Mouse (Mus musculus): ENCODE data around the gene Stard3nl.

Stard3nl gene

DNA sequence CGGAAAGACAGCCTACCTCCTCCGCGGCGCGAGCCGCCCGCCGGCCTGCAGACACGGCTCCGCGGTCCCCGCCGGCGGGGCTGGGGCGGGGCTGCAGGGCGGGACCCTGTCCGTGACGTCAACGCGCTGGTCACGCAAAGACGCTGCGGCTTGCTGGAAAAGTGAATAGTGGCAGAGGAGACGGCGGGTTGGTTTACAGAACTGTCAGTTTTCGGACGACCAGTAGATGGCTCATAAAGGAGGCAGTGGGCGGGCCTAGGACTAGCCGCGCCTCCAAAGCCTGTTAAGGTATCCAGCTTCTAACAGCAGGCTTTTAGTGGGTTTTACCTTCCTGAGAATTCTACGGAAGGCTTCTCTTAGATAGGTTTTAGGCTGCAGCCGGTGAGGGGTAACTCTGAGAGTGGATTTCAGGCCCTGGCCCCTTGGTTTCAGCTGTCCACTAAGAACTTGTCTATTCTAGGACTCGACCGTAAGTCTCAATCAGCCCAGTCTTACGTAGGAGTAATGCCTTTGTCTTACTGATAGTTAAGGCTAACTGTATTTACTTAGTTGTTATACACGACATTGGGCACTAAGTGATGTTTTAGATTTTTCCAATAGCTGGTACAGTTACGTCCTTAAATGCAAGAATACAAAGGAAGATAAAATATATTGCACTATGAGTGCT is at the start of gene Stard3nl:
Gene Stard3nl, minus strand, starts transcription at position 108 of the 667 bp plus-strand sequence.
- POLR2A ChIA-PET: interaction anchor here in 3 of 4 experiments (0.6 to 1.7 kb wide), 24 partner anchors 8 to 1700 kb away, joined by 3 to 15 read pairs (median 3); partner anchors contain the start of genes Epdr1 (in 1 of the 3) and Sugct (in 1 of the 3)
- CTCF ChIA-PET: no interaction called here

DNA sequence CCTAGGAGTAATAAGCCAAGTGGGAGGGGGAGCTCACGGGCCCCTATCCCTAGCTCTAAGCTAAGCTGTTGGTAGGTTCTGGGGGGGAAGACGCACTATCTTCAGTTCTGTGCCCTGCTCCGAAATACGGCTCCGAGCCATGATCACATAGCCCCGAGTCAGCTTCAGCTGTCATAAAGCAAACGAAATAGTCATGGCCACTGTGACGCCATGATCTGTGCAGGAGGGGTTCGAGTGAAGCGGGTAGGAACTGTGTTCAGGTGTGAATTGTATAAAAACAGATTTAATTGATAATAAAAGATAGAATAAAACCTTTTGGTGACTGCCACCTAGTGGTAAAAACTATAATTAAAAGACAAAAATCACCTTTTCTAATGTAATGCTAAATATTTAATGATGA is 42.4 kb upstream of the Stard3nl start:
- ChIA-PET CTCF (interaction anchor here in 3 of 4 experiments (0.6 to 2.0 kb wide), 5 partner anchors 33 to 76 kb away, joined by 3 to 17 read pairs (median 4); no protein-coding TSS in a partner anchor), POLR2A (interaction anchor here in 2 of 4 experiments (0.5 to 1.0 kb wide), 2 partner anchors 13 to 16 kb away, joined by 3 read pairs; no protein-coding TSS in a partner anchor)

GRCm38 (mm10) chr13:19429812-19430370 is 34.3 kb upstream of the Stard3nl start:
- ChIA-PET CTCF (interaction anchor here in 1 of 4 experiments (1.4 kb wide), 1 partner anchor 64 kb away, joined by 3 read pairs; no protein-coding TSS in a partner anchor), POLR2A (no interaction called here)

GRCm38 (mm10) chr13:19428076-19428475 is 32.5 kb upstream of the Stard3nl start:
- ChIA-PET POLR2A (no interaction called here), CTCF (no interaction called here)

DNA sequence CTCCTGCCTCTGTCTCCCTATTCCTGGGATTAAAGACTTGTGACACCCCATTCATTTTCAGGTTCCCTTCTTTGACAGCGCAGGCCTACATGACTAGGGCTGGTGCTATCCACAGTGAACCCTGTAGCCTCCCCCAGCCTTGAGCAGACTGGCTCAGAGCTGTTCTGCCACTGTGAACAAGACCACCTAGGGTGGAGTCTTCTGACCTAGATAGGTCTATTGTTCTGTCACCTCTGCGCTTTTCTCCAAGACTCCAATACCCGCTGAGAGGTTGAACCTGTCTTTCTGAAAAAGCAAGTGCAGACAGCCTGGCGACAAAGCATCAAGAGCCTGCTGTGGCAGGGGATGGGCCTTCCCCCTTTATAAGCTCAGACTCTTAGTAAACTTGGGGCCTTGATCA is 29.0 kb upstream of the Stard3nl start:
- ChIA-PET CTCF (interaction anchor here in 1 of 4 experiments (0.9 kb wide), 1 partner anchor 59 kb away, joined by 5 read pairs; no protein-coding TSS in a partner anchor), POLR2A (interaction anchor here (0.6 to 1.5 kb wide), 9 partner anchors 12 to 281 kb away, joined by 3 to 4 read pairs (median 3); partner anchors contain the start of gene Stard3nl (in 2 of the 4))

DNA sequence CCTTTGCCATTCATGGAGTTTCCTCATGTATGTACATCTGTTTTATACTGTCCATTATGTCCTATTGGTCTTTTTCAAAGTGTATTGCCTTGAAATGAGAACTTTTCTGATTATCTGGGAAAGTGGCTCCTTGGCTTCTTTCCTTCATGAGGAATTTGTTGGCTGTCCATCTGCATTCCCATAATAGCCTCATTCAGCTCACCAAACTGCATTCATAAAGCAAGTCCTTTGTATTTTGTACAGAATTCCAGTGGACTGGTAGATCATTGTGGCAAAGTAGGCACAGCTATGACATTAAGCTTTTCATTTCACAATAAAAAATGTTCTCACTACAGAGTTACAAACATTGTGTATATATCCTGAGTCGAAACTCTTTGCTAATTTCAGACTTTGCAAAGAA is 26.9 kb upstream of the Stard3nl start:
- CTCF ChIA-PET: no interaction called here
- POLR2A ChIA-PET: no interaction called here

GRCm38 (mm10) chr13:19417885-19418521 is 22.4 kb upstream of the Stard3nl start:
- ChIA-PET POLR2A (interaction anchor here in 1 of 4 experiments (0.9 to 1.0 kb wide), 2 partner anchors 10 to 14 kb away, joined by 3 read pairs; no protein-coding TSS in a partner anchor), CTCF (interaction anchor here in 1 of 4 experiments (0.6 kb wide), 1 partner anchor 147 kb away, joined by 3 read pairs; no protein-coding TSS in a partner anchor)

DNA sequence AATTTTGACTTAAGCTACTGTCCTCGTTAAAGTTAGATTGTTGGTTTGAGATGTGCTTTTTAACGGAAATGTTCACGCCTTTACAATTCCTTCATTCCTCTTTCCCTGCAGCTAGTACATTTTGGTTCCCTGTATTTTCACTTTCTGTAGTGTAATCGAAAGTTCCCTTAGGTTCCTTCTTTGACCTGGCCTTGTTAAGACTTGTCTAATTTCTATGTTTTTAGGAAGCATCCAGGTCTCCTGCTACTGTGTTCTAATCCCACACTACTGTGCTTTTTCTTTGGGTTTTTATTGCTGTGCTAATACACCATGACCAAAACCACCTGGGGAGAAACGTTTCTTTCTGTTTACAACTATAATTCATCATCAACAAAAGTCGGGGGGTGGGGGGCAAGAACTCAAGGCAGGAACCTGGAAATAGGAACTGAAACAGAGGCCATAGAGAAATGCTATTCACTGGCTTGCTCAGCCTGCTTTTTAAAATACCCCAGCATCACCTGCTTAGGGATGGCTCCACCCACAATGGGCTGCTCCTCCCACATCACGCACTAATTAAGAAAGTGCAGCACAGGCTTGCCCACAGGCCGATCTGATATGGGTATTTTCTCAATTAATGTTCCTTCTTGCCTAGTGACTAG is 20.4 kb upstream of the Stard3nl start:
- ChIA-PET CTCF (no interaction called here), POLR2A (no interaction called here)

GRCm38 (mm10) chr13:19415337-19415736 is 19.7 kb upstream of the Stard3nl start:
- ChIA-PET POLR2A (no interaction called here), CTCF (no interaction called here)

DNA sequence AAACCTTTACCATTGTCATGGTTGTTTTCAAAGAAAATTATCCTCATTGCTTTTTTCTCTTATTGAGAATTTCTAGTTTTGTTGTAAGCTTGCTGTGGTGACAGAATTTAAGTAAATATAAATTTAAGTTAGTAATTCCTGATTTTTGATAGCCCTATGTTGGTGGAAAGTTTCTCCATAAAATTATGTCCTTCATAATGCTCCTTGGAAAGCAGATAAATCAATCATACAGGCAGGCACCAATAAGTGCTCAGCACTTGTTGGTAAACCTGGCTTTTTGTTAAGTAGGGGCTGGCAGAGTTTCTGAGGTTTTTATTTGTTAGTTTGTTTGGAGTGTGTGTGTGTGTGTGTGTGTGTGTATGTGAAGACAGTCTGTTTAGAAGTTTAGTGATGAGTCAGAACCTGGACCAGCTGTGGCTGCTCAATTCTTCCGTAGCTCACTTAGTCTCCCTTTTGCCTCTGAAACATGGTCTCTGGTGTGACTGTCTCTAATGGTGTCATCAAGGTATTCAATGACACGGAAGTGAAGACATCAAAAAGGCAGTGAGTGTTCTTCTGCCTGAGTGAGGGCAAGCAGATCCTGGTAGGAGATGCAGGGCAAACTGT is 16.8 kb upstream of the Stard3nl start:
- CTCF ChIA-PET: interaction anchor here in 2 of 4 experiments (0.6 to 1.5 kb wide), 2 partner anchors 48 to 53 kb away, joined by 3 to 4 read pairs; no protein-coding TSS in a partner anchor
- POLR2A ChIA-PET: interaction anchor here in 2 of 4 experiments (0.7 to 1.1 kb wide), 3 partner anchors 13 to 1467 kb away, joined by 3 read pairs; no protein-coding TSS in a partner anchor

DNA sequence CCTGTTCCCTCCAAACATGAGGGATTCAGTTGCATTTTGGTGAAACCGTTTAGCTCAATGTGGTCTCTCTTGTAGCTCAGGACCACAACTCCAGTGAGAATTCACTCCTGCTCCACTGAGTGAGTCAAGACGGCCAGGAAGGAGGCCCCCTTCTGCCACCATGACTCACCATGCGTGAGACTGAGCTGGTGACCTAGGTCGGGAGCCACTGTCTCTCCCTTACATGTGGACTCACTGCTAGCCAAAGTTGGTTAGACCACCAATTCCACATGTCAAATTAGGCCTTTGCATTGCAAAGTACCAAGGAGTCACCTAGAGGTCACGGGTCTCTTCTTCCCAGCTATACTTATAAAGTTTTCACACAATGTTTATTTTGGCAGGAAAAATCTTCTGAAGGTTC is 16.3 kb upstream of the Stard3nl start:
- ChIA-PET POLR2A (interaction anchor here in 2 of 4 experiments (0.7 to 1.1 kb wide), 3 partner anchors 13 to 1466 kb away, joined by 3 read pairs; no protein-coding TSS in a partner anchor), CTCF (interaction anchor here in 1 of 4 experiments (1.5 kb wide), 1 partner anchor 47 kb away, joined by 3 read pairs; no protein-coding TSS in a partner anchor)

DNA sequence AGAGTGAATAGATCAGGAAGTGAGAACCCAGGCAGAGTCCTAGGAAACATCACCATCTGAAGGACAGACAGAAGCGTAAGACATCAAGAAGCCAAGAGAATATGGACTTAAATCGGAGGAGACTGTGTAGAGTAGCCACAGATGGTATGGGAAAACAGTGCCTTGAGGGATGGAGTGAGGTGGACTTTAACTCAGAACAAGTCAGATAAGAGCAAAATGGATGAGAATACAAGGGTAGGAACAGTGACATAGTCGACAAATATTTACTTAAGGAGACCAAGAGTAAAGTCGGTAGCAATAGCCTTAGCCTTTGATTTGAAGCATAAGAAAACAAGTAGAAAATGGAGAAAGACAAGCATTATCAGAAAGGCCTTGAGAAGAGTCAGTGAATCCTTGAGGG is 15.1 kb upstream of the Stard3nl start:
- POLR2A ChIA-PET: no interaction called here

GRCm38 (mm10) chr13:19407953-19408352 is 12.4 kb upstream of the Stard3nl start:
- ChIA-PET POLR2A (interaction anchor here in 3 of 4 experiments (0.9 to 2.0 kb wide), 9 partner anchors 10 to 52 kb away, joined by 3 to 7 read pairs (median 3); partner anchors contain the start of gene Stard3nl (in 2 of the 3)), CTCF (interaction anchor here in 1 of 4 experiments (1.2 to 1.5 kb wide), 2 partner anchors 31 to 43 kb away, joined by 3 read pairs; no protein-coding TSS in a partner anchor)

More for the DNA sequence above, 15.1 kb upstream of the Stard3nl start:
- CTCF ChIA-PET: no interaction called here

DNA sequence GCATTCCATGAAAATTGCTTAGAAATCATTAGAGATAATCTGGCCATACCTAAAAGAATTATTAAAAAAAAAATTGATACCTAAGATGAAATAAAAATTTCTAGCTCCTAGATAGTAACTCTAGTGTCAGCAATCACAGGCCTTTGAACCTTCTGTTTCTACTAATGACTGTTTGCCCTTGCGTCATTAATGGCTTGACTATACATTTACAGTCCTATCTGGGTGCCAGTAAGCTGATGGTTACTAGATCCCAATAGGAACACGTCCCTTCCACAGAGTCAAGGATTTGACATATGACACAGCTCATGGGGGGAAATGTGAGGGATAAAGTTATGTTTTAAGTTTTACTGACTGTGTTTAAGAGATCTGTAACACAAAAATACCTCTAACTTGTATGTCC is 9.0 kb upstream of the Stard3nl start:
- CTCF ChIA-PET: interaction anchor here in 2 of 4 experiments (0.6 to 0.7 kb wide), 2 partner anchors 33 to 215 kb away, joined by 3 to 9 read pairs; partner anchors contain the start of gene Epdr1 (in 1 of the 2)
- POLR2A ChIA-PET: interaction anchor here in 2 of 4 experiments (0.9 to 2.0 kb wide), 3 partner anchors 9 to 13 kb away, joined by 3 to 8 read pairs (median 4); partner anchors contain the start of gene Stard3nl (in 2 of the 2)

GRCm38 (mm10) chr13:19394798-19395687 is 552 bp downstream of the Stard3nl start:
- ChIA-PET CTCF (interaction anchor here in 1 of 4 experiments (1.0 kb wide), 1 partner anchor 29 kb away, joined by 3 read pairs; no protein-coding TSS in a partner anchor), POLR2A (interaction anchor here in 3 of 4 experiments (0.6 to 1.7 kb wide), 24 partner anchors 9 to 1699 kb away, joined by 3 to 15 read pairs (median 3); partner anchors contain the start of genes Epdr1 (in 1 of the 3) and Sugct (in 1 of the 3))

DNA sequence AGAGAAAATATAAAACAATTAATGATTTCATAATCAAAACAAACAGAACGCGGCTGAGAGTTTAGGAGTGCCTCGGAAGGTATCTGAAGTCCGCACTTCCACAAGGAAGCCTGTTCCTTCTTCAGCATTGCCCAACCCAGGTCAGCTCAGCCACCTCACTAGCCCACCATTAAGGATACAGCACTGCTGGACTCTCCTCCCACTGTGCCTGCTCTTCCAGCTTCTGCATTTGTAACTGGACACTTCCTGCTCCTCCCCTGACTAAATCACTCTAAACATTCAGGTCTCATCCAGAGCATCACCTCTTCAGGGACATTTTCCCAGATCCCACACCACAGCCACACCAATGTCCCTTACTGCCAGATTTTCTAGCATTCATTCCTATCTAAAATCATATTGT is 1.4 kb downstream of the Stard3nl start:
- ChIA-PET POLR2A (interaction anchor here in 3 of 4 experiments (0.9 to 1.4 kb wide), 9 partner anchors 8 to 256 kb away, joined by 3 to 5 read pairs (median 3); no protein-coding TSS in a partner anchor), CTCF (interaction anchor here in 1 of 4 experiments (1.0 kb wide), 1 partner anchor 28 kb away, joined by 3 read pairs; no protein-coding TSS in a partner anchor)

- ChIA-PET CTCF (interaction anchor here in 1 of 4 experiments (0.6 to 1.0 kb wide), 2 partner anchors 28 to 42 kb away, joined by 3 read pairs; no protein-coding TSS in a partner anchor), POLR2A (interaction anchor here in 3 of 4 experiments (0.8 to 1.4 kb wide), 10 partner anchors 8 to 256 kb away, joined by 3 to 5 read pairs (median 3); no protein-coding TSS in a partner anchor)
Measured at GRCm38 (mm10) chr13:19393731-19394130, 1.9 kb downstream of the Stard3nl start.
